Mouse (Mus musculus): ENCODE measurements at regions not wholly inside any gene's neighbourhood (a gene's known extent, or its start where the extent isn't known, plus 50 kb on each side); places are given as distances from the start of the nearest gene placed in this dataset.

DNA sequence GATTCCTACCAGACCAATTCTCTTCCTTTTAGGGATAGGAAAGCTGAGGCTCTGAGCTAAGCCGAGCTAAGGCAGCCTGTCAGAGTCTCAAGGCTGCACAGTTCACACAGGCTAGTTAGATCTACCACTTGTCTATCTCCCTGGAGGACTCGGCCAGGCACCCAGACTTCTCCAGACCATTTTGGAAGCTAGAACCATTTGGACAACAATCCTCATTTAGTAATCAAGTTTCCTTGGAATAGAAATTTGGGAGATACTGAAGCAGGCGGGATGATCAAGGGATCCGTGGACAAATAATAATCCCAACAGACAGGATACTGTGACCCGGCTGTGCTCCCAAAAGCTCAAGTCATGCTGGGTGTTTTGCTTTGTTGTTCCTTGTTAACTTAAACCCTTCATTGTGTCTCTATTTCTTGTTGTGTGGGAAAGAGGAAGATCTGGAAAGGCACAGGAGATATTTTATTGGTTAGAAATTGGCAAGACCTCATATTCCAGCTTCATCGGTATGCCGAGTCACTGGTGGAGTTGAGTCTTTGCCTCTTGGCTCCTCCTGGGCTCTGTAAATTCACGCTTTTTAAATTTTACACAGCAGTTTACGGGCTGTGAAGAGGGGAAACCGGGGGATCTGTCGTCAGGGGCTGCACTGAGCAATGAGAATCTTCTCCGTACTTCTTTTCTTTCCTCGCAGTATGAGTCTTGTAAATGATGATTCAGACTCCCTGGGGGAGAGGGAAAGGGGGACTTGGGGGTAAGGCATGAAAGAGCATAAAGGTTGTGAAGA, 444.2 kb upstream of the Tnp1 start:
- DNase-seq (ENCODE audit: low read depth in 2 of 2, low spot score in 2 of 2) = no peak

DNA sequence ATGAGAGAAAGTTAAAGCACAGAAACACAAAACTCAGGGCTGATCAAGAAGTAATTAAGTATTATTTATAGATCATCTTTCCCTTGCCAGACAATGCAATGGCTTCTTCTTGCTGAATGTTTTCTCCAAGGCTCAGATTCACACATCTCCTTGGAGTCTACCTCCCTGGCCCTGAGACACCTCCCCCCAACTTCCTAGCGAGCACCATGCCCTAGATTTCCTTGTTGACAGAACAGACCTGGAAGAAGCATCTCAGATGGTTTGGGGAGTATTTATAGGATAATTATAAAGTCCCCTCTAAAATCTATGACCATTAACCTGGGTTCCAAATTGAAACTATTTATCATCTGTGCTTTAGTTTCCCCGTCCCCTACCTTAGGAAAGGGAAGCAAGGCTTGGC, 441.6 kb upstream of the Tnp1 start:
- no peak for DNase-seq (ENCODE audit: low read depth in 2 of 2, low spot score in 2 of 2)

DNA sequence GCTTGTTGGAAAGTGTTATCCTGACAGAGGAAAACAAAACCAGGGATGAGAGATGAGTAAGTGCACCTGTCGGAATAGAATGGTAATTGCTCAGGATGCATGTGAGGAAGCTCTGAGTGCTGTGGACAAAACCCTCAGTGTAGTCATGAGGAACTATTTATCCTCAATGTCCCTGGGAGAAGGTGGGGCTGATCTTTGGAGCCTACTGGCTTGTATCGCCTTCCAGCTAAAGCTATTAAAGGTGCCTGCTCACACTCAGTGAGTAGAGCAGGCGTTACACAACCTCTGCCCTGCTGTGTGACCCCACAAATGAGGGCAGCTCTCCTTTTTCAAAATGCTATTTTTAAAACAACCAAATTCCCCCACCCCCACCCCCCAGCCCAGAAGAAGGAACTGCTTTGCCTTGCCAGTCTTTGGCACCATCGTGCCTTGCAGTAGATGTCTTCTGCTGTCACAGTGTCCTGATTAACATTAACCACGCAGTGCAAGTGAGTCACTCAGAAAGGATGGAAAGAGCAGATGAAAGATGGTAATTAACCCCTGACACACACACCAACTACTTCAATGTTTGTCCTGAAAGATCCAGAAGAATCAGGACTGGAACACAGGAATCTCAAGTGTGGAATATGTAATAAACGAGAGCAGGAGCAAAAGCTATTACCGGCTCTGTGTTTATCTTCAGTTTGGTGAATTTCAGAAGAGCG, 440.8 kb upstream of the Tnp1 start:
- DNase-seq (ENCODE audit: low read depth in 2 of 2, low spot score in 2 of 2) = no peak

DNA sequence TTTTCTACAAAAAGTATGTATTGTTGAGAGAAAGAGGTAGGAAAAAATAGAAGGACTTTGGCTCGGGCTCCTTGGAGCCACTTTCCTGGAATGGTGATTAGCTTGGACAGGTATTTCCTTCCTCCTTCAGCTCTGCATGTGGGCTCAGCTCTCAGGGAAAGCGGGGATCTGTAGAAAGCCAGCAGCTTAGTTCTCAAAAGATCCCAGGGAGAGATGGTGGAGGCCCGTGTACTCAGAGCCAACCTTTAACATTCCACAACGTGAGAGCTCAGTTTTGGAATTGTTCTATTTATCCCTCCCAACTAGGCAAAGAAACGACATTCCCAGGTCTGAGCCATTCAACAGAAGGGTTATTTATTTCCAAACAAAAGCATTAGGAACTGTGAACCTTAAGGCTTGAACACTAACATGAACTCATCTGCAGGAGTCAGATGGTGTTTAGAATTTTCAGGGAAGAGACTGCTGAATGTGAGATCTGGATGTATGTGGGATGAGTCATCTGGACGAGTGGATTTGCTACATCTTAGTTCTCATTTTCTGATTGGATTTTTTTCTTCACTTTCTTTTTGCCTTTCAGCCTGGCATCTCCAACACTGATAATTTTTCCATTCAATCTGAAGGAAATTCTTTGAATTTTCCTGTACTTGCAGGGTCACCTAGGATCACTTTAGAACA, 428.6 kb upstream of the Tnp1 start:
- DNase-seq (ENCODE audit: low read depth in 2 of 2, low spot score in 2 of 2) = no peak

DNA sequence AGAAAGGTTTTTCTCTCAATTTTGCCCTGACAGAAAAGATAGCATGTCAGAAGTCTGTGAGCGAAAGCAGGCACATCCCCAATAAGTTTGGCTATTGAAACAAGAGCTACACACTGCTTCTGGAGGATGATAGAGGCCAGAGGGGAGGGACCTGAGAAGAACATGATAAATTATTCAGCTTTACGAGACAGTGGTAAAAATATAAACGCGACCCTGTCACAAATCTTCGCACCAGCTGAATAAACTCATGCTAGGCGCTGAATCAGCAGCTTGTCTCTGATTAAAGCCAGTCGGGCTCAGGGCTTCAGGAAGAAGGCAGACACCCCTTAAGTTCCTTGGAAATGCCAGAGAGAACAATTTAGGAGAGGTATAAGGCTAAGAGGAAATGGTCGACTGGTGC, 422.7 kb upstream of the Tnp1 start:
- DNase-seq (ENCODE audit: low read depth in 2 of 2, low spot score in 2 of 2) = no peak

DNA sequence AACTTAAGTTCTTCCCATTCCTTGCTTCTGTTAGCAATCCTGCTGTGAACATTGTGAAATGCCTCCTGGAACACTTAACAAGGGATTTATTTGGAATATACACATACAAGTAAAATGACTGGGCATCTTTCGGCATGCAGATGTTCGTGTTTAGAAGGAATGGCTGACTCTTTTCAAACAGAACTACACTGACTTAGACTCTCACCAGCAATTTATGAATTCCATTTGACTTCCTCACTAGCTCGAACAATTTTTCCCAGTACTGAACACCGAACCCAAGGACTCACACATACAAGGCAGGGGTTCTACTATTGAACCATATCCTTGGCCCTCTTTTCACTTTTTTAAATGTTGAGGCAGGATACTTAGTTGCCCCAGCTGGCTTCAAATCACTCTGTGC, 412.4 kb upstream of the Tnp1 start:
- no peak for DNase-seq (ENCODE audit: low read depth in 2 of 2, low spot score in 2 of 2)

DNA sequence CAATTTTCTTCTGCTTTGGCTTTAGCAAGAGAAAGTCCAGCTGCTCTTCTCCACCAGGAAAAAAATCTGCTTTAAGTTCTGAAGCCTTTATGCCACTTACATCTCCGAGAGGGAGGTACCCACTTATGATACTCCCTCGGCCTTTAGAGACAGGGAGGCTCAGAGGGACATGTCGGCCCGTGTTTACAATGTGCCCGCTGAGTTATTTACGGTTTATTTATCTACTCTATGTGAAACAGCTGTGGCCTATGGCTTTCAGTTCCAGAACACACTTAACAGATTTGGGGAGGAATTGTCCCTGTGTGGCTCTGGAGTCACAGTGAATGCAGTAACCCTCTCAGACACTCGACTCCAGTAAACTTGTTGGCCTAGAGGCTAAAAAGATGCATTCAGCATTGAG, 409.3 kb upstream of the Tnp1 start:
- DNase-seq (ENCODE audit: low read depth in 2 of 2, low spot score in 2 of 2) = no peak

DNA sequence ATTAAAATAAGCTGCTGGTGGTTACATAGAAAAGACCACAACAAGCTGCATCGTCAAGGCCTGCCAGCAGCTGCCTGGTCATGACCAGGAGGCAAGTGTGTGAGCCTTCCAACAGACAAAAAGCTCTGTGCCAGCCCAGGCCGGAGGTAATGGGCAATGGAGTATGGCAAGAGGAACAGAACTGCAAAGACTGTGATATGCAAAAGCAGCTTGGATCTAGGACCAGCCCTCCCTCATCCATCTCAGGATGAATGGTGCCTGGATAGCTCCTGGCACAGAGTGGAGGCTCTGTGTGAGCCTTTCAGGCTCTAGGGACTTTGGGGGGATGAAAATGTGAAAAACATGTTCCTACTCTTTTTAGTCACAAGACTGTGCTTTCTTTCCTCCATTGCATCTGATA, 402.5 kb upstream of the Tnp1 start:
- DNase-seq (ENCODE audit: low read depth in 2 of 2, low spot score in 2 of 2) = no peak

DNA sequence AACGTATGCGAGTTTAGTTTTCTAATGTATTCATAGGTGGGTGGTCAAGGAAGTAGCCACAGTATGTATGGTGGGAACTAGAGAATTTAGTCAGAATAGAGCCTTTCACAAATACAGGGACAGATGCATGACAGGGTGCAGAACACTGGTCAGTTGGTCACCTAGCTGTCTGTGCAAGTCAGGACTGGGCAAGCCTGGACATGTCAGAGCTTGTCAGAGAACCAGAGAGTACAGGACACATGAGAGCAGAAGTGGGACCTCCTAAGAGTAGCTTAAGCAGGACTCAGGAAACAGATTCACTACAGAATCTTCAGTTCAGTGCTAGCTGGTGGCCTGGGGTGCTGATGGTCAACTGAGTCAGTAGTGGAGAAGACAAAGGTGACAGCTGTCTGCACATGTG, 395.7 kb upstream of the Tnp1 start:
- no peak for DNase-seq (ENCODE audit: low read depth in 2 of 2, low spot score in 2 of 2)

DNA sequence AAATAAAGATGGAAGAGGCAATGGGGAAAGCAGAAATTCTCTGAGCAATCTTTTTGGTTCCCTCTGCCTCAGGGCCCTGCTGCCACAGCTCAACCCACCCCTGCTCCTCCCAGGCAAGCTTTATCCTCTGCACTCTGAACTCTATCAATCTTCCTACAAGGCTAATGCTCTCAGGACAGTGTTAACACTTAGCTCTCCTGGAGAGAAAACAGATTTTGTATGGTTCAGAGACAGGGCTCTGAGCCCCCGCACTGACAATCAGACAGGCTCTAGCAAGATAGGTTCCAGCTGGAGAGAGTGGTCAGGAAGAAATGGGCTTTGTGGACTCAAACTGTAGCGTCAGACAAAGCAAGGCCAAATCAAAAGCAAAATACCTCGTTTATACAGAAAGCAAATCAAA, 383.5 kb upstream of the Tnp1 start:
- no peak for DNase-seq (ENCODE audit: low read depth in 2 of 2, low spot score in 2 of 2)

DNA sequence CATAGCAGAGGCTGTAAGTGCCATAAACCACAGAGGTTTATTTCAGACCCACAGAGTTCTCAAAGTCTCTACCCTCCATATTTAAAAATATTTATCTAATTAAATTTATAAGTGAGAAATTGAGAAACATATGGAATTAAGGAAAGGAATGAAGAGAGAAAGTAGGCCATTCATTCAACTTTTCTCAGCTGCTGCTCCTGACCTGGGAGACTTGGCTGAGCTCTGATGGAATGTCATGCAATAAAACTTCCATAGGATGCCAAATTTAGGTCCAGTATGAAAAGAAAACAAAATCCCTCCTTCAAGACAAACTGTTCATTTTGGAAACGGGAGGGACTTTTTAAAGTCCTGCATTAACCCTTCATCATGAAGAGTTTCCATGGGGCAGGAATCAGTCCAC, 379.3 kb upstream of the Tnp1 start:
- DNase-seq (ENCODE audit: low read depth in 2 of 2, low spot score in 2 of 2) = no peak

DNA sequence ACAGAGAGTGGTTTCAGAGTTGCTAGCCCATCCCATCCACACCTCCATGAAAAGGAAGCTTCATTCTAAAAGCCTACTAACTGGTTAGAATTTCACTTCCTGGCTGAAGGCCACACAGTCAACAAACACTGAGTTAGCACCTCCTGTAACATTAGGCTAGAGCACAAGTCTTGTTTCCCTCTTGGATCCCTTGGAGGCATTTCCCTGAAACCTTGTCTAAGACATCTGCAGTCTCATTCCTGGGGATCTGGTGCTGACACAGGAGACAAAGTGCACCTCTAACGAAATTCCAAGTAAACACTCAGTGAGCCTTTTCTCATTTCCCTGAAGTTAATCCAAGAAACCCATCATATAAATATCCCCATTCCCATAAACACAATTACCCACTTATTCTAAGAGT, 378.8 kb upstream of the Tnp1 start:
- no peak for DNase-seq (ENCODE audit: low read depth in 2 of 2, low spot score in 2 of 2)

DNA sequence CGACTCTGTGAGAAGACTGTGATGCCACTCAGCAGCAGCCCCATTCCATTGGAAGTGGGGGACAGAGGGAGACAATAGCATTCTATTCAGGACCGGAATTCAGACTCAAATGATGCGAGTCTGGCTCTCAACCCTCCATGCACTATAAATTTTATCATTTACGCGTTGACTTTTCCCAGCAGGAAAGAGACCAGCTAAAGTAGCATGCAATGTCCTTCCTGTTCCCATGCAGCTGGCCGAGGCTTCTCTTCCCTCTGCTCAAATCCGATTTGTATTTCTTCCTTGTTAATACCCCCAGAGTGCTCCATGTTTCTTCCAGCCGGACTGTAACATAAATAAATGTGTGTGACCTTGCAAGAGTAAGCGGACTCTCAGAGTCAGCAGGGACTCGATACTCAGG, 376.4 kb upstream of the Tnp1 start:
- DNase-seq (ENCODE audit: low read depth in 2 of 2, low spot score in 2 of 2) = no peak

DNA sequence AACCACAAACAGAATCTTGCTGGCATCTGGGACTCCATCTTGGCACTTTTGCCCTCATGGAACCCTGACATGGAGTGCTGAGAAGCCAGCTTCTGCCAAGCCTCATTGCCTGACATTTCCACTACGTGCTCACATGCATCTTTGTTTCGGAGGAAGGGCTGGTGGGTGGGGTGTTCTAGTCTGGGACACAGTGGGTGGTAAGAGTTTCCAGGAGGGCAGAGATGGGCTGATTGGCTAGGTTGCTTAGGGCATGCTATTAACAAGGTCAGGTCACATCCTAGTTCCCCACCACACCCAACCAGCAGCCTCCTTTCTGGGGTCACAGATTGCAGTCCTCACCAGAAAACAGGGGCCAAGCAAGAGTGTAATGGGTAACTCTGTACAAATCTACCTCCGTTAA, 374.3 kb upstream of the Tnp1 start:
- DNase-seq (ENCODE audit: low read depth in 2 of 2, low spot score in 2 of 2) = no peak

DNA sequence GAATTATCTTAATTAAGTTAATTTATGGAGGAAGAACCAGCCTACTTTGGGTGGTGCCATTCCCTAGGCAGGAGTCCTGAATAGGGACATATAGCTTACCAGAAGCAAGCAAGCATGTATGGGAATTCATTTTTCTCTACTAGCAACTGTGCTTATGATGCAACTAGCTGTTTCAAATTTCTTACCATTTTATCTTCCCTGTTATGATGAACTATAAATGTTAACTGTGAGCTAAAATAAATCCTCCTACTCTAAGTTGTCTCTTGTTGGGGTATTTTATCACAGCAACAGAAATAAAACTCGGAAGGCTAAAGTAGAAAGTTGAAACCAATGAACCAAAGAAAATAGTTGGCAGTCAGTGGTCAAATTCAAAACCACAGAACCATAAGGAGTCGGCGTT, 373.5 kb upstream of the Tnp1 start:
- DNase-seq (ENCODE audit: low read depth in 2 of 2, low spot score in 2 of 2) = no peak

DNA sequence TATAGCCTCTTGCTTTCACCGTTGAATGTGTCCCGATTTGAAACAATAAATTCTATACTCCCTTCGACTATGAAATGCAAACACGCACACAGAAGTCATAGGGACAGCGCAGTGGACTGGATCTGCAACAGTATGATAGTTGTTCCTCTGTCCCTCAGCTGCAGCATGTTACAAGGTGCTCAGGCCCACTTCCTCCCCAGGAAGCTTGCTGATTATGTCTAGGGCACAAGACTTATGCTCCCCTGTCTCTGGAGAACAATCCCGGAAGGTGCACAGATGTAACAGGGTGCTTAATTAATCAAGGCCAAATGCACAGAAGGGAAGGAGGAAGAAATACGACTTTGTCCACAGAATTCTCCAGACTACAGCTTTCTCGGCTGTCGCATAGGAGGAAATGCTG, 365.9 kb upstream of the Tnp1 start:
- DNase-seq (ENCODE audit: low read depth in 2 of 2, low spot score in 2 of 2) = no peak

DNA sequence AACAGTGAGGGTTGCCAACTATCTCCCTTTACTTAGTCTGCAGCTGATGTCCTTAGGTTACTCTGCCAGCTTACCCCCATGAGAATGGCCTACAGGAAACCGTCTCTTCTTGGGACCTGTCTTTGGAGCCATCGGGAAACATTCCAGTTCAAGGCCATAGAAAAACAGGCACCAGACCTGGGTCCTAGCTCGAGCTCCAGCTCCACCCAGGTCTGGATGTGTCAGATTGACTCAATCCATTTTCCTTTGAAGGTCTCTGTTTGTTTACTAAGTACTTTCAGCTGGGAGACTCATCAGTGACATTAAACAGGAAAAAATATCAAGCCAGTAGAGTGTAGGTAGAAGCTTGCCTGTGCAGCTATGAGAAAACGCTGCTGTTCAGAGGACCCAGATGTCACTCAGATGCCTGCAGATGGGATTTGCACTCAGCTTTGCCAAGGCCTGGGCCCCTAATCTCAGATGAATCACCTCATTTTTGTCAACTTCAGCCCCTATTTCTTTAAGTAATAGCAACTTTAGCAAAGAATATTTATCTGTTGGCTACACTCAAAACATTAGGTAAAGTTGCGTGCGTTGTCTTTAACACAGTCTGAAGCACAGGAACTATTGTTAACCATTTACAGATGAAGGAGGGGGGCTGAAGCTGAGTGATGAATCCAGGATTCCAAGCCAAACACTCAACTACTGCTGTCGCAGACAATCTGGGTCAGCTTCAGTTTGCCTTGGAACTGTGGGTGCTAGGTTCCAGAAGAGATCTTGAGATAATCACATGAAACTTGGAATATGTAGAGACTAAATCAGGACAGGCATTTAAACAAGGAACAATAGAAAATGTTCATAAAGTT, 359.0 kb upstream of the Tnp1 start:
- no peak for DNase-seq (ENCODE audit: low read depth in 2 of 2, low spot score in 2 of 2)

DNA sequence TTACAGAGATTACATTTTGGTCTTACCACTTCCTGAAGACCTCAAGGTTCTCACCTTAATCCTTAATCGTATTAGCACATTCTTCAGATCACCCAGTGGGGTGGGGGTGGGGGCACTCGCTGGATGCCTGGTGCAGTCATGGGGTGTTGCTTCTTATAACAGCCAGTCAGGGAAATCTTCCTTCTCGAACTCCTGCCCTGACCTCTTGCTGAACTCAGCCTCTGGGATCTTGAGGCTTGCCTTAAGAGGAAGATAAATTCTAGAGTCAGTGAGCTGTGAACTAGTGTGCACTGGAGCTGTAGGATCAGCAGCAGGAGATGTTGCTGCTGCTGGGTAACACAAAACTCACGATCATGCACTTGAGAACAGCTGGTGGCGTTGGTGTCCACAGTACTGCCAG, 352.5 kb upstream of the Tnp1 start:
- DNase-seq (ENCODE audit: low read depth in 2 of 2, low spot score in 2 of 2) = no peak

DNA sequence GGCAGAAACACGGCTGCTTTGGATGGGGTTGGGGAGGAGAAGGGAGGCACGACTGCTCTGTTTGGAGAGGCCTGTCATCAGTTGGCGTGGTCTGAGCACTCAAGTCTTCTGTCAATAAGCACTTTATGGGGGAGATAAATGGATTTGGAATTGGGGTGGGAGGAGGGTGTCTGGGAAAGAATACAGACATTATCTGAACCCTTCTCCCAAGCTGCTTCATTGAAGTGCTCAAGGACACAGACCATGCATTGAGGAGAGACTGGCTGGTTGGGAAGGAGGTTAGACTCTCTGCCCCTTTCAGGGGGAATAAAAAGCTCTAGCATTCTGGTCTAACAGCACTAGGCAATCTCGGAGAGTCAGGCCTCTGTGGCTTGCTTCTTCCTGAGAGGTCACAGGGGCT, 350.1 kb upstream of the Tnp1 start:
- no peak for DNase-seq (ENCODE audit: low read depth in 2 of 2, low spot score in 2 of 2)

DNA sequence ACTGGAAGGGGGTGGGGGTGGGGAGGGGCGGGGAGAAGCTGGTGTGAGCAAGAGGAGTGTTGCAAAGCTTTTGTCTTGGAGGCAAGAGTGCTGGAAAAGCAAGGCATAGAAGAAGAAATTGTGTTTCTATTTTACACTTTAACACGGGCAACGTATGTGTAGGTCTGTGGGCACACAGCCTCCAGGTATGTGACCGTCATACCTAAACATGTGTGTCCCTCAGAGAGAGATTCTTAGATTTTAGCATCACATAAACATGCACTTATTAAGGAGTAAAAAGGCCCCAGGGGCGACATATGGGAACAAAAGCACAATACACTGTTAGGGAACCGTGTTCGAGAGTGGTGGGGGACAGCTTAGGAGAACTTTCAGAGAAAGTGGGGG, 348.6 kb upstream of the Tnp1 start:
- no peak for DNase-seq (ENCODE audit: low read depth in 2 of 2, low spot score in 2 of 2)

DNA sequence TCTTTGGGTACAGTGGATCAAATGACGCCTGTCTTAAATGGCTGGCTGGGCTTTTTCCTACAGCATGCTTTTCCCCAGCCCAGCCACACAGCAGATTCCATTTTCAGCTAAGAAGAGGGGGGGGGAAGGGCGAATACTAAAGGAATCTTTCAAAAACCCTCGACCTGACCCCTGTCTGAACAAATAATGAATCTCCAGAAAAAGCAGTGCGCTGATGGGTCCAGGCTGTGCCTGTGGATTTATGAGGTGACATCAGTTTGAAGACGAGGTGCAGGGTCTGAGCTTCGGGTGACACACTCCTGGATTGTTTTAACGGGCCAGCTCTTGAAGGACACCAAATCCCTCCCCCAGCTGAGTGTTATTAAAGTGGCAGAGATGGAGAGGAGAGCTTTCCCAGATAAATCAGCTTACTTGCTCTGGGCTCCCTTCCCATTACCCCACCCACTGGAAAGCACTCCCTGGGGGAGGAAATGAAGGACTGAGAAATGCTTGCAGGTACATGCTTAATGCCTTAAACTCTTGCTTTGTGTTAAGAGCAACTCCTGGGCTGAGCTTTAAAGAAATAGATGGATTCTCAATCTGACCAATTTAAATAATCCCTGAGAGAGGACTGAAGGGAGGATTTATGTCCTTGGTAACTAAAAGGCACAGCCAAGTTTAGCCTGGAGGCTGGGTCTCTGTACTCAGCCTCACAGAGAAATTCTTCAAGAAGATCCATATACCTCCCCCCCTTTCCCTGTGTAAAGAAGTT, 348.0 kb upstream of the Tnp1 start:
- DNase-seq (ENCODE audit: low read depth in 2 of 2, low spot score in 2 of 2) = no peak

Measured in CD8-positive naive resting alpha-beta T cell, adult 2 months (primary cell).